Mouse (Mus musculus): ENCODE measurements at regions not wholly inside any gene's neighbourhood (a gene's known extent, or its start where the extent isn't known, plus 50 kb on each side); places are given as distances from the start of the nearest gene placed in this dataset.
A peak's percentile ranks its signal among the peaks of the same experiment; 100 is the strongest.

- Histone ChIP-seq H3K27ac (peak overlapping the region; percentile 83), H3K4me3 (peak overlapping the region; percentile 7; the same call in 1 of the 2 replicates), H3K9me3 (no peaks in the 10 kb centered on the region), H3K36me3 (replicated peaks) (no peaks in the 10 kb centered on the region), H3K4me1 (peaks cover 91% of the 10 kb centered on the region), H3K27me3 (ENCODE audit: poor library complexity, severe bottlenecking) (peaks cover 20% of the 10 kb centered on the region)
- no peak for DNase-seq (ENCODE audit: extremely low spot score, low spot score)
- WGBS: 20% methylated on average over 8 of the region's 8 CpGs
Observed at GRCm38 (mm10) chr12:109520414-109520813, 67.8 kb downstream of the Dlk1 start.

GRCm38 (mm10) chr12:109519838-109520237 is 67.2 kb downstream of the Dlk1 start:
- H3K27ac ChIP-seq: peak overlapping the region; percentile 83
- H3K27me3 ChIP-seq (ENCODE audit: poor library complexity, severe bottlenecking): peaks cover 25% of the 10 kb centered on the region
- WGBS: 45% methylated on average over 5 of the region's 5 CpGs
- H3K4me1 ChIP-seq: peaks cover 91% of the 10 kb centered on the region
- no peak overlapping the region for H3K4me3 ChIP-seq
- no peaks in the 10 kb centered on the region for H3K36me3 ChIP-seq (replicated peaks)
- no peak for DNase-seq (ENCODE audit: extremely low spot score, low spot score)
- H3K9me3 ChIP-seq: no peaks in the 10 kb centered on the region

- Histone ChIP-seq H3K4me1 (peaks cover 90% of the 10 kb centered on the region), H3K27ac (peak overlapping the region; percentile 83), H3K4me3 (no peak overlapping the region), H3K36me3 (replicated peaks) (no peaks in the 10 kb centered on the region), H3K27me3 (ENCODE audit: poor library complexity, severe bottlenecking) (peaks cover 38% of the 10 kb centered on the region), H3K9me3 (no peaks in the 10 kb centered on the region)
- DNase-seq (ENCODE audit: extremely low spot score, low spot score): no peak
- 3% methylated on average over 7 of the region's 7 CpGs for WGBS
Observed at GRCm38 (mm10) chr12:109518413-109519021, 65.9 kb downstream of the Dlk1 start.

GRCm38 (mm10) chr12:109517764-109518163 is 65.1 kb downstream of the Dlk1 start:
- Histone ChIP-seq H3K4me1 (peaks cover 90% of the 10 kb centered on the region), H3K27me3 (ENCODE audit: poor library complexity, severe bottlenecking) (peaks cover 45% of the 10 kb centered on the region), H3K36me3 (replicated peaks) (no peaks in the 10 kb centered on the region), H3K4me3 (no peak overlapping the region), H3K9me3 (no peaks in the 10 kb centered on the region), H3K27ac (peak overlapping the region; percentile 83)
- 57% methylated on average over 7 of the region's 7 CpGs for WGBS
- DNase-seq (ENCODE audit: extremely low spot score, low spot score): no peak

GRCm38 (mm10) chr12:109516961-109517360 is 64.3 kb downstream of the Dlk1 start:
- no peak for DNase-seq (ENCODE audit: extremely low spot score, low spot score)
- H3K36me3 ChIP-seq (replicated peaks): no peaks in the 10 kb centered on the region
- H3K4me3 ChIP-seq: no peak overlapping the region
- H3K27me3 ChIP-seq (ENCODE audit: poor library complexity, severe bottlenecking): peaks cover 49% of the 10 kb centered on the region
- H3K4me1 ChIP-seq: peaks cover 90% of the 10 kb centered on the region
- peak overlapping the region; percentile 83 for H3K27ac ChIP-seq
- 49% methylated on average over 4 of the region's 4 CpGs for WGBS
- H3K9me3 ChIP-seq: no peaks in the 10 kb centered on the region

- Histone ChIP-seq H3K27ac (peak overlapping the region; percentile 51; the same call in 1 of the 2 replicates), H3K9me3 (no peaks in the 10 kb centered on the region), H3K4me3 (no peak overlapping the region), H3K36me3 (replicated peaks) (no peaks in the 10 kb centered on the region), H3K27me3 (ENCODE audit: poor library complexity, severe bottlenecking) (peaks cover 67% of the 10 kb centered on the region), H3K4me1 (peaks cover 89% of the 10 kb centered on the region)
- 80% methylated on average over 9 of the region's 9 CpGs for WGBS
- DNase-seq (ENCODE audit: extremely low spot score, low spot score): no peak
Observed at GRCm38 (mm10) chr12:109514292-109514818, 61.7 kb downstream of the Dlk1 start.

Measured in forebrain, embryonic 10.5 days (tissue).